Mouse (Mus musculus): Measurements from ENCODE around the gene Chchd3.

DNA sequence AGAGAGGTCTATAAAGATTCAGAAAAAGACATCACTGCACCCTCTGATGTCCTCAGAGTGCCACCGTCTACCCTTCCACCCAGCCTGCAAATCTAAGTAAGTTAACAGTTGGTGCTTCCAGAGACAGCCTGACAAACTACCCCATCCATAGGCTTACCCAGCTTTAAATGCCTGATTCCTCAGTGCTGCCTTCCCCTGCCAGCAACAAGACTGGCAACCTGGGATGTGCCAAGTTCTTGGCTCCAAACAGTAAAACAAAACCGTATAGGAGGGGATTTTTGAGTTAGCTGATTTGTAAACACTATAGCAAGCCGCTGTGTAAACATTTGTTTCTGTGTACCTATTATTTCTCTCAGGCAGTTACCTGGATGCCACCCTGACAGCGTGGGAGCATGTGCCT is 269.6 kb downstream of the Chchd3 start:
- TF ChIP-seq CTCF (IDR thresholded peaks at IDR 0.05; ENCODE audit: low read depth, low read length) (no peak), GATA2 (IDR thresholded peaks at IDR 0.05; ENCODE audit: borderline replicate concordance, low read depth, low read length) (no peak), GATA1 (IDR thresholded peaks at IDR 0.05; ENCODE audit: borderline replicate concordance, low read length) (no peak)

Measured in G1E (cell line).